Mouse (Mus musculus): Measurements from ENCODE around the gene Gucy1b1. TPM values are rescaled to one million over a fixed set of nuclear protein-coding genes. Genes with fewer than 3 reads are reported as not detected.

Gucy1b1 gene
- polyA plus RNA-seq, 1 experiment from 2014 or later, result 79.2 TPM

GRCm38 (mm10) chr3:82030008-82030748 lies 44.3 kb downstream of the Gucy1b1 start:
- H3K4me1 ChIP-seq, result no peaks in the 10 kb centered on the region
- no peak for ATAC-seq (ENCODE audit: borderline replicate concordance, extremely low read depth, low FRiP score, low TSS enrichment)
- no peaks in the 10 kb centered on the region for H3K9me3 ChIP-seq
- no peak overlapping the region for H3K4me3 ChIP-seq
- WGBS, result 59% methylated on average over 1 of the region's 1 CpGs
- H3K27ac ChIP-seq, result no peak overlapping the region
- no peak overlapping the region for H3K9ac ChIP-seq
- H3K27me3 ChIP-seq, result no peaks in the 10 kb centered on the region
- no peak overlapping the region for H3K4me2 ChIP-seq
- peaks cover 16% of the 10 kb centered on the region for H3K36me3 ChIP-seq

GRCm38 (mm10) chr3:82029229-82029628 lies 45.3 kb downstream of the Gucy1b1 start:
- H3K9me3 ChIP-seq, result no peaks in the 10 kb centered on the region
- H3K36me3 ChIP-seq, result peaks cover 13% of the 10 kb centered on the region
- WGBS, result 2% methylated on average over 3 of the region's 3 CpGs
- H3K9ac ChIP-seq, result no peak overlapping the region
- H3K27me3 ChIP-seq, result no peaks in the 10 kb centered on the region
- H3K4me1 ChIP-seq, result no peaks in the 10 kb centered on the region
- 0 out of 2 replicates have a peak, but pooled peaks have one; percentile 42 for ATAC-seq (ENCODE audit: borderline replicate concordance, extremely low read depth, low FRiP score, low TSS enrichment)
- no peak overlapping the region for H3K4me3 ChIP-seq
- H3K27ac ChIP-seq, result no peak overlapping the region
- H3K4me2 ChIP-seq, result no peak overlapping the region

- Histone ChIP-seq H3K4me3 (no peak overlapping the region), H3K9me3 (no peaks in the 10 kb centered on the region), H3K4me1 (no peaks in the 10 kb centered on the region), H3K27me3 (no peaks in the 10 kb centered on the region), H3K36me3 (no peaks in the 10 kb centered on the region), H3K4me2 (no peak overlapping the region), H3K9ac (no peak overlapping the region), H3K27ac (no peak overlapping the region)
- ATAC-seq (ENCODE audit: borderline replicate concordance, extremely low read depth, low FRiP score, low TSS enrichment), result no peak
- 53% methylated on average over 1 of the region's 1 CpGs for WGBS
Observed at GRCm38 (mm10) chr3:82027286-82027685, 47.2 kb downstream of the Gucy1b1 start.

GRCm38 (mm10) chr3:82023065-82023464 lies 51.4 kb downstream of the Gucy1b1 start:
- no peak overlapping the region for H3K4me3 ChIP-seq
- no peaks in the 10 kb centered on the region for H3K27me3 ChIP-seq
- 74% methylated on average over 3 of the region's 3 CpGs for WGBS
- H3K9ac ChIP-seq, result no peak overlapping the region
- no peaks in the 10 kb centered on the region for H3K4me1 ChIP-seq
- no peaks in the 10 kb centered on the region for H3K9me3 ChIP-seq
- no peak overlapping the region for H3K27ac ChIP-seq
- no peaks in the 10 kb centered on the region for H3K36me3 ChIP-seq
- H3K4me2 ChIP-seq, result no peak overlapping the region
- no peak for ATAC-seq (ENCODE audit: borderline replicate concordance, extremely low read depth, low FRiP score, low TSS enrichment)

- Histone ChIP-seq H3K27ac (no peak overlapping the region), H3K27me3 (no peaks in the 10 kb centered on the region), H3K9me3 (no peaks in the 10 kb centered on the region), H3K4me2 (no peak overlapping the region), H3K9ac (no peak overlapping the region), H3K4me1 (no peaks in the 10 kb centered on the region), H3K4me3 (no peak overlapping the region), H3K36me3 (no peaks in the 10 kb centered on the region)
- 87% methylated on average over 8 of the region's 8 CpGs for WGBS
- no peak for ATAC-seq (ENCODE audit: borderline replicate concordance, extremely low read depth, low FRiP score, low TSS enrichment)
Observed at GRCm38 (mm10) chr3:82022421-82022920, 52.0 kb downstream of the Gucy1b1 start.

- Histone ChIP-seq H3K27ac (no peak overlapping the region), H3K4me1 (no peaks in the 10 kb centered on the region), H3K4me3 (no peak overlapping the region), H3K36me3 (no peaks in the 10 kb centered on the region), H3K9me3 (no peaks in the 10 kb centered on the region), H3K27me3 (no peaks in the 10 kb centered on the region), H3K4me2 (no peak overlapping the region), H3K9ac (no peak overlapping the region)
- no peak for ATAC-seq (ENCODE audit: borderline replicate concordance, extremely low read depth, low FRiP score, low TSS enrichment)
- WGBS, result 61% methylated on average over 7 of the region's 7 CpGs
Observed at GRCm38 (mm10) chr3:82014148-82014703, 60.3 kb downstream of the Gucy1b1 start.

- Histone ChIP-seq H3K4me1 (no peaks in the 10 kb centered on the region), H3K27ac (no peak overlapping the region), H3K36me3 (no peaks in the 10 kb centered on the region), H3K4me3 (no peak overlapping the region), H3K4me2 (no peak overlapping the region), H3K27me3 (no peaks in the 10 kb centered on the region), H3K9ac (no peak overlapping the region), H3K9me3 (no peaks in the 10 kb centered on the region)
- 93% methylated on average over 1 of the region's 1 CpGs for WGBS
- no peak for ATAC-seq (ENCODE audit: borderline replicate concordance, extremely low read depth, low FRiP score, low TSS enrichment)
Observed at GRCm38 (mm10) chr3:82007002-82007401, 67.5 kb downstream of the Gucy1b1 start.

GRCm38 (mm10) chr3:81995988-81996387 lies 78.5 kb downstream of the Gucy1b1 start:
- no peak overlapping the region for H3K4me3 ChIP-seq
- no peaks in the 10 kb centered on the region for H3K27me3 ChIP-seq
- WGBS, result 0% methylated on average over 1 of the region's 1 CpGs
- H3K9me3 ChIP-seq, result no peaks in the 10 kb centered on the region
- no peaks in the 10 kb centered on the region for H3K36me3 ChIP-seq
- no peak overlapping the region for H3K9ac ChIP-seq
- no peak overlapping the region for H3K4me2 ChIP-seq
- ATAC-seq (ENCODE audit: borderline replicate concordance, extremely low read depth, low FRiP score, low TSS enrichment), result no peak
- no peak overlapping the region for H3K27ac ChIP-seq
- no peaks in the 10 kb centered on the region for H3K4me1 ChIP-seq

- ATAC-seq (ENCODE audit: borderline replicate concordance, extremely low read depth, low FRiP score, low TSS enrichment), result no peak
- no peak overlapping the region for H3K27ac ChIP-seq
- no peaks in the 10 kb centered on the region for H3K27me3 ChIP-seq
- no peak overlapping the region for H3K4me3 ChIP-seq
- no peak overlapping the region for H3K4me2 ChIP-seq
- H3K4me1 ChIP-seq, result no peaks in the 10 kb centered on the region
- no peaks in the 10 kb centered on the region for H3K36me3 ChIP-seq
- H3K9ac ChIP-seq, result no peak overlapping the region
- H3K9me3 ChIP-seq, result no peaks in the 10 kb centered on the region
- WGBS, result 37% methylated on average over 4 of the region's 4 CpGs
Observed at GRCm38 (mm10) chr3:81995371-81995770, 79.1 kb downstream of the Gucy1b1 start.

- Histone ChIP-seq H3K36me3 (no peaks in the 10 kb centered on the region), H3K4me1 (peaks cover 8% of the 10 kb centered on the region; the same call in 1 of the 2 replicates), H3K4me3 (no peak overlapping the region), H3K4me2 (no peak overlapping the region), H3K9ac (no peak overlapping the region), H3K27ac (no peak overlapping the region), H3K9me3 (no peaks in the 10 kb centered on the region), H3K27me3 (no peaks in the 10 kb centered on the region)
- WGBS, result 59% methylated on average over 3 of the region's 3 CpGs
- no peak for ATAC-seq (ENCODE audit: borderline replicate concordance, extremely low read depth, low FRiP score, low TSS enrichment)
Observed at GRCm38 (mm10) chr3:81990531-81990930, 84.0 kb downstream of the Gucy1b1 start.

- no peak for ATAC-seq (ENCODE audit: borderline replicate concordance, extremely low read depth, low FRiP score, low TSS enrichment)
- Histone ChIP-seq H3K4me2 (no peak overlapping the region), H3K9ac (no peak overlapping the region), H3K4me3 (no peak overlapping the region), H3K27ac (peak overlapping the region; percentile 26; the same call in 1 of the 2 replicates), H3K27me3 (no peaks in the 10 kb centered on the region), H3K36me3 (no peaks in the 10 kb centered on the region), H3K4me1 (peaks cover 8% of the 10 kb centered on the region; the same call in 1 of the 2 replicates), H3K9me3 (no peaks in the 10 kb centered on the region)
- 17% methylated on average over 2 of the region's 2 CpGs for WGBS
Observed at GRCm38 (mm10) chr3:81989692-81990141, 84.8 kb downstream of the Gucy1b1 start.

GRCm38 (mm10) chr3:81987628-81988027 lies 86.9 kb downstream of the Gucy1b1 start:
- H3K4me1 ChIP-seq, result peaks cover 8% of the 10 kb centered on the region; the same call in 1 of the 2 replicates
- H3K4me3 ChIP-seq, result no peak overlapping the region
- H3K36me3 ChIP-seq, result no peaks in the 10 kb centered on the region
- no peak overlapping the region for H3K27ac ChIP-seq
- no peaks in the 10 kb centered on the region for H3K9me3 ChIP-seq
- no peaks in the 10 kb centered on the region for H3K27me3 ChIP-seq
- WGBS, result 89% methylated on average over 3 of the region's 3 CpGs
- no peak overlapping the region for H3K9ac ChIP-seq
- no peak overlapping the region for H3K4me2 ChIP-seq
- ATAC-seq (ENCODE audit: borderline replicate concordance, extremely low read depth, low FRiP score, low TSS enrichment), result no peak
